Mouse (Mus musculus): ENCODE measurements at regions not wholly inside any gene's neighbourhood (a gene's known extent, or its start where the extent isn't known, plus 50 kb on each side); places are given as distances from the start of the nearest gene placed in this dataset.

GRCm38 (mm10) chr6:51044873-51045272, 387.6 kb upstream of the Nfe2l3 start:
- no peak for DNase-seq (ENCODE audit: low read depth, low spot score)

- no peak for DNase-seq (ENCODE audit: low read depth, low spot score)
Observed at GRCm38 (mm10) chr6:51052451-51052921, 380.0 kb upstream of the Nfe2l3 start.

- DNase-seq (ENCODE audit: low read depth, low spot score) = no peak
Observed at GRCm38 (mm10) chr6:51057229-51057628, 375.2 kb upstream of the Nfe2l3 start.

DNA sequence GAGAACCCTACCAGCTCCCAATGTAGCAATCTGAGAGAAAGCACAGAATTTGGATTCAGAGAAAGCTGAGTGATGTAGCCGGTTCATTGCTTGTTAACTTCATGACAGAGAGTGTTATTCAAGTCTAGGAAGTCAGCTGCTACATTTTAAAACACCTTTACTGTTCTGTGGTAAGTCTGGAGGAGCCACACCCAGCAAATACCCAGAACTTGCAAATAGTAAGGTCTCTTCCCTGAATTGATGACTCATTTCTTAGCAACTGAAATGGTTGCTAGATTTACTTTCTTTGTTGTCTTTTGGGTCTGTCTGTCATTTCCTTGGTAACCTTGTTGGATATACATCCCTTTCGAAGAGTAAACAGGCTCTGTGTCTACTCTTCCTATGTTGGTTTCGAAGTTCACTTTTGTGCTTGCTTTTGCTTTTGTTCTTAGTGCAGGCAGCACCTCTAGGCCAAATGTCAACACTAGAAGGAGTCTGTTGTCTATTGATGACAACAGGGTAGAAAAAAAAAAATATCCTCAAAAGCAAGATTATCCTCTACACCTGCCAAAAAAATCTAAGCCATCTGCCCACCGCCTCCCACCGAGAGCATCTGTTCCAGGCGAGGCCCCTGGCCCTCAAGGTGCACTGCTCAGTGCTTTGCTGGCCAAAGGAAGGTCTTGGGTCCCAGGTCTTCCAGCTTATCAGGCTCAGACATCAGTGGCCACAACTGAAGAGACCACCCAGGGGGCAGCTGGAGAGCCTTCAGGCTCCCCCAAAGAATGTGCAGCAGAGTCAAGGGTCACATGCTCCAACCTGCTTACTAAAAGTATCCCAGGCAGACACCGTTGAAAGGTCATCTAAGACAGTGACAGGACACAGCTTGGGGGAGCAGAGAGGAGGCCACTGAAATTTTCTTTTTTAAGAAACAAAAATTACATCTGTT, 372.3 kb upstream of the Nfe2l3 start:
- DNase-seq (ENCODE audit: low read depth, low spot score) = no peak

DNA sequence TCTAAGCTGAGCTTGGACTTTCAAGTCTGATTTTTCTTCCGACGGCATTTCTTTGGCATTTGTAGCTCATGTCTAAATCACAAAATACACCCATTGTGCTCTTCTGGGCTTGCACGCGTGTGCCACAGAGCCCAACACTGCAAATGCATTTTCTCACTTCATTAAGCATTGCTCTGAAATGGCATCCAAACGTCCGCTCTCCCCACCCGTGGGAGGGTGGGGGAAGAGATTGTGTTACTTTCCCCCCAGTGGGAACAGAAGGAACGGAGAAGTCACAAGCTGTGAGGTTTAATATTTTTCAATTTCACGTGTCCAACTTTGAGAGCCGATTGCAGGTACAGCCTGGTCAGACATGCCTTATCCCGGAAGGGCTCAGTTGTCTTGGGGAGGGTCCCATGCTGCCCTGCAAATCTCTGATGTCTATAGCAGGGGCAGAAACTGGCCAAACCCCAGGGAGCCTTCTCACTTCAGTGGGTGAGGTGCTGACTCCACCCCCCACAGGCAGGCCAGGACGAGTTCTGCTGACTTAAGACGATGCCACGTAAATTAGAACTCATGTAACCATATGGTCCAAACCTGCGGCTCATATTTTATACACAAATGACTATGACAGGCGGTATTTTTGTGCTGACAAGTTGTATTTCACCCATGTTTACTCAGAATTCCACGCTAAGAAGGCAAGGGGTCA, 371.5 kb upstream of the Nfe2l3 start:
- DNase-seq (ENCODE audit: low read depth, low spot score) = no peak

DNA sequence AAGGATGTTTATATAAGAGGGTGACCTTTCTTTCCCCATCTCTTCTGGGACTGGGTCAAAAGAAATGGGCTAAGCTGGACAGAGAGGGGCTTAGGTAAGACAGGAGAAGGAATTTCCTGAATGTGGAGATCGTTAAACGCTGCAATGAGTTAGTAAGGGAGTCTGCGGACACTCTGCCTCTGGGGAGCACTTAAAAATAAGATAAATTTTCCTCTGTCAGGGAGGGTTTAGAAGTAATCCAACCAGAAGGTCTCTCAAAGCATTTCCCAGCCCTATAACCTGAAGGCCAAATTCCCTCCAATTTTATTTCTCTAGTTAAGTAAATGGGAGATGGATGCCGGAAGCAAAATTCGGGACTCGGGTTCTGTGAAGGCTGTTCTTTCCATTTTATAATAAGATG, 367.3 kb upstream of the Nfe2l3 start:
- DNase-seq (ENCODE audit: low read depth, low spot score) = no peak

- DNase-seq (ENCODE audit: low read depth, low spot score) = no peak
Observed at GRCm38 (mm10) chr6:51067332-51067731, 365.1 kb upstream of the Nfe2l3 start.

- no peak for DNase-seq (ENCODE audit: low read depth, low spot score)
Observed at GRCm38 (mm10) chr6:51069945-51070344, 362.5 kb upstream of the Nfe2l3 start.

DNA sequence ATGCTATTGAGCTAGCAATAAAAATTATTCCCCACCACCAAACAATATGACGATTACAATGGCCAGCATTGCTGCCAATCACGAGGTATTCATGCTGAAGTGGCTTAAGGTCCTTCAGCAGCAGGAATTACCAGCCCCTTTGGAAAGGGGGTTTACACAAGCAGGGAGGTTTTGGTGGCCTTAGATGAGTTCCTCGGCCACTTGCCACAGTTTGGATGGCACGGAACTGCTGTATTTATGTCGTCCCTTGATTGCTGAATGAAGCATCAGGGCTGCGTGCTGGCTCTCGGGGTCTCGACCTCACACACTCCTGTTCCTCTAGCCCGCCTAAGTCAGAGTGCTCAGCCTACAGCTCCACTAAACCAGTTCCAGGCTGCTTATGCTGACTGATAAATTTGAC, 361.2 kb upstream of the Nfe2l3 start:
- DNase-seq (ENCODE audit: low read depth, low spot score) = no peak

DNA sequence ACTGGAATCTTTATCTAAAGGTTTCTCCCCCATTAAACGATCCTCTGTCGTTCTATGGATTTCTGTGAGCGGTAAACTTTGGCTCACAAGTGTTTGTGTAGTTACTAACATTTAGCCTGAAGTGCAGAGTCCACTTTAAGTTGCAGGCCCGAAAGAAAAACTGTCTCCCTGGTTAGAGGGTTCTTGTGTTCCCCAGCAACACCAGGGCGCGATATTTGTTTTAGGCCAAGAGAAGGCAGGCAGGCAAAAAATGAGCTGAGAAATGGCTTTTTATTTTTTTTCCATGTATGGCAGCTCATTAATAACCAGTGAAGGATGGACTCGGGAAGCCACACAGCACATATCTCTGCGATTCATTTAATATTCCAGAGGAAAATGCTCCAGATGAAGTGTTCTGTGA, 357.4 kb upstream of the Nfe2l3 start:
- DNase-seq (ENCODE audit: low read depth, low spot score) = no peak

DNA sequence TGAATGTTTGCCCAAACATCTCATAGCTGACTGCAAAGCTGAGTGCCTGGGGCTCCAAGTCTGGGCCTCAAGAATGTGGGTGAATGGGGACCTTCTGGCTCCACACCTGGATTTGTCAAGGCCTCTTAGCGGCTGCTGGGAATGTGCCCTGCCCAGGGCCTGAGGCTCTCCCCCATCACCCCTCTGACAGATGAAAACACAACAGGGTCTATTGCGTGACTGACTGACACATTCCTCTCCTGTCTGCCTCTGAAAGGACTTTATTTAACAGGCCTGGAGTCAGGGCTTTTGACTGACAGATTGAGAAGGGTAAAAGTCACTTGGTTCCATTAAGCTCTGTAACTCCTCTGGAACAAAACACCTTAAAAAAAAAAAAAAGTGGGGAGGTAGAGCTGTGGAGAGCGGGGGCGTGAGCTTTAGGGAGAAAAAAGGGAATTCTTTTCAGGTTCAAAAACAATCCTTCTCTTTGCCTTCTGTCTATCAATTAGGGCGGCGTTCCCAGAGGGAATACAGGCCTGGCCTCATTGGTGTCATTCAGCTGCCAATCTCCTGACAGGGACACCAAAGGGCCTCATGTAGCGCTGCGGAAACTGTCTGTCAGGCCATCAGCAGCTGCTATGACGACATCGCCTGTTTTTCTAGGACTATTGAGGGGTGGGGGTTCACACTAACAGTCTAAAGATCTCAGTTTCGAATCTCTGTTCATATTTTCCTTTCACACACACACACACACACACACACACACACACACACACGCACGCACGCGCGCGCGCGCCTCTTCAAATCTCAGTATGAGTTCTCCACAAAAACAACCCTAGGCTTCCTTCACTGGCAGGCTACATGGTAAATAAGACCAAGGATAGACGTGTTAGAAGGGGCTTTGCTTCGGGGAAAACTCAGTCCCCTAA, 355.4 kb upstream of the Nfe2l3 start:
- DNase-seq (ENCODE audit: low read depth, low spot score) = peak; percentile 12

DNA sequence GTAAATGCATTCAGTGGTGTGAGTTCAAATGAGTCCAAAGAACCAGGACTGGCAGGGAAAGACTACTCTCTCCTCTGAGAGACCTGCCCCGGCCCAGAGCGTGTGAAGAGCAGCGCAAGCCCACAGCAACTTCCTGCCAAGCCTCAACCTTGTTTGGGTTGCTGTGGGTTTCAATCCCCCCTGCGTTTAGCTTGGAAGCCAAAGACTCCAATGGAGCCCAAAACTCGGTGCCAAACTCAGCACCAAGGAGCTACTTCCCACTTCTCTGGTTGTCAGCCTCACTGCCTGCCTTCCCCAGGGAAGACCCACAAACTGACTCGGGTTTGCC, 354.7 kb upstream of the Nfe2l3 start:
- peak; percentile 7 for DNase-seq (ENCODE audit: low read depth, low spot score)

DNA sequence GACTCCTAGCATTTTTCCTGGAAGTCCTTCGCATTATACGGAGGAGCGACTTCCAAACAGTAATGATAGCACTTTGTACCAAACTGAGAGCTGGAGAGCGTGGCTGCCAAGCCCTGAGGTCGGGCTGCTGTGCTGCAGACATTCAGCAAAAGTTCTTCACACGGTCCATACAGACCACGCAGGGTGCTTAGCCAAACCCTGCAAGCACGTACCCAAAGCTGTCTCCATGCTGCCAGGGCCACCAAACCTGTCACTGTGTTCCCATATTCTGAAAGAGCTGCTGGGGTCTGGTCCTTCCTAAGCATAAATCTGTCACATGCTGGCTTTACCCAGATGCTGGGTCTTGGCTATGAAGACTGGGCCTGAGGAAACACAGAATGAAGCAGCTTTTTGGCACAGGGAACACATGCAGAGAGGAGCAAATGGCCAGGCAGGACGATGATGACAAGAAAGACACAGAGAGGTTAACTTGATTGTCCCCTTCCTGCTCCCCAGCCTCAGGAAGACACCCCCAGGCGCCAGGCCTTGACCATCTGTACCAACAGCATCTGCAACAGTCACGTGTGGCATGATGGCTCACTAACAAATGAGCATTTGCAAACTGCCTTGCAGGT, 354.0 kb upstream of the Nfe2l3 start:
- DNase-seq (ENCODE audit: low read depth, low spot score) = no peak

DNA sequence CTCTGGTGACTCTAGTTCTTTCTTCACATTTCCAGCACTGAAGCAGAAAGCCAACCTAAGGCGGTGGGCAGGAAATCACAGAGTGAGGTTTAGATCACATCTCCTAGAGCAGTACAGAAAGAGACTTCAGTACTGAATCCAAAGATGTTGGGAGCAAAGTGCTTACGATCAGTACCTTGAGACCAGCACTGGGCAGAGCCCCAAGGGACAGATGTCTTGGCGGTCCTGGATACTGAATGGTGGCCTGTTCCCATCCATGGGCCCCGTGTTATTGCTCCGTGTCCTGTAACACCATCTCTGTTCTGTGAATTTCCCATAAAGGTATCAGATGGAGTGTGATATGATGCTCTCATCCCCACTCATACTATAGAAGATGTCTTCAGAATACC, 353.5 kb upstream of the Nfe2l3 start:
- DNase-seq (ENCODE audit: low read depth, low spot score) = no peak

DNA sequence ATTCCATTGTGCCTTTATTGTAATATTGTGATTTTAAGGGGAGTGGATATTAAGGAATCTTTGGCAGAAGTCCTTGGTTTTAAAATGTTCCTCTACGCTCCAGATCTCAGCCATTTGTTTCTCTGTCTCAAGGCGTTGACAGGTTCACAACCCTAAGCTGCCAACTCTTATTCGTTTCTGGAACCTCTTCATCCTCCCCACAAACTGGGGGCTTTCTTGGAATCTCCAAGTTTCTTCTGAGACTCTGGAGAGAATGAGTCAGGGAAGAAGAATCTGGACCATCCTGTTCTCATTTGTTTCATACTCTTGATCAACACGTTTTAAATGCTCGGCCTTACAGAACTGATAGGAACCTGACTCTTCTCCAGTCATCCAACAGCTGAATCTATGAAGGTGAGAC, 351.4 kb upstream of the Nfe2l3 start:
- no peak for DNase-seq (ENCODE audit: low read depth, low spot score)

GRCm38 (mm10) chr6:51084656-51085055, 347.8 kb upstream of the Nfe2l3 start:
- DNase-seq (ENCODE audit: low read depth, low spot score) = no peak

DNA sequence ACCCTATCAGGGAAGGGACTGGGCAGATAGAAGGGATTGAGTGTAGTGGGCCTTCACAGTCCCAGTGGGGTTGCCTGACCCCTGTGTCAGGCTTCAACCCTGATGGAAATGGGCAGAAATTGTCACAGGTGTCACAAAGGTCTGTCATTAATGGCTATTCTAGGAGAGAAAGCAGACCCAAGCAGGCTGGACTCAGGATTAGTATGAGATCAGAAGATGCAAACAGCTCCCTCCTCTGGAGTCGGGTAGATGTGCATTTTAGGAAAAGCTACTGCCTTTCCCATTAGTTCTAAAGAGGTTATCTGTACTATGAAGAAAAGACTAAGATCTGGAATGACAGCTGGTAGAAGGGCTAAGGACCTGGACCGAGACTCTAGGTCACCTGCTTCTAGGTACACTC, 346.9 kb upstream of the Nfe2l3 start:
- DNase-seq (ENCODE audit: low read depth, low spot score) = no peak

GRCm38 (mm10) chr6:51086347-51086746, 346.1 kb upstream of the Nfe2l3 start:
- DNase-seq (ENCODE audit: low read depth, low spot score) = no peak

GRCm38 (mm10) chr6:51087806-51088205, 344.7 kb upstream of the Nfe2l3 start:
- no peak for DNase-seq (ENCODE audit: low read depth, low spot score)

DNA sequence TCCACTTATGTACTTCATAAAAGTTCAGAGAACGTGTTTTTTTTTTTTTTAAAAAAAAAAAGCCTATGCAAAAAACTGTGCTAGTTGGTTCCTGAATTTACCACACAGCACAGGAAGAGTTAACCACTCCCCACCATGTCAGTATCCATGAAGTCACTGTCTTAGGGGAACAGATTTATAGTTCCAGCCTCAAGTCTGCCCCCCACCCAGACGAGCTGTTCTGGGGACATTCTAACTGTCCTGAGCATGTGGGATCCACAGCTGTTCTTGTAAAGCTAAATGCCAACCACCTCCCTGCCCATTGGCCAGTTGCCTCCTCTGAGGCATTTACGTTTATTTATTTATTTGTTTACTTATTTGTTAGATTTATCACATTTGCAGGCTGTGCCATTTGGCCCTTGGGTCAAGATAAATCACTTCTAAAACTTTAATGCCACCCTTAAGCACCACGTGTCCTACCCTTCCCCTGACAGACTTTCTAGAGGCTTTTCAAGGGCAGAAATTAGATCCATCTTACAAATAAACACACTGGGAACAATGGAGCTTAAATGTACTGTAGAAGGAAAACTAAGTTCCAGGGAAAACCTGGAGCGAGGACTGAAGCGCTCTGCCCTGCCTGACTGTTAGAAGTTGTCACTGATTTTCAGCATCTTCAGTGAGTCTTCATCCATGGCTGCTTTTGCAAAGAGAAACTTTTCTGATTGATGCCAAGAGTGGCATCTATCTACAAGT, 343.7 kb upstream of the Nfe2l3 start:
- DNase-seq (ENCODE audit: low read depth, low spot score) = no peak

- DNase-seq (ENCODE audit: low read depth, low spot score) = no peak
Observed at GRCm38 (mm10) chr6:51093196-51093595, 339.3 kb upstream of the Nfe2l3 start.

Data from ES-CJ7 (cell line).